Mouse (Mus musculus) lung, adult 2 months (tissue): ENCODE results near the gene Rbak.
"Not testable (repeated sequence)": the region's sequence is repeated elsewhere in the genome, so short reads cannot be mapped to it uniquely, and the experiment has no call there.

Experiments used
- CTCF ChIP-seq: fragments of 200-500 bp; IDR thresholded peaks from 2 replicates; pipeline ENCODE4 v1.5.1; 2011; ENCODE audit warnings: mild to moderate bottlenecking, low read length, control low read depth; ENCODE audit not compliant: insufficient read depth
- POLR2A ChIP-seq: fragments of 200-500 bp; IDR thresholded peaks from 2 replicates; pipeline ENCODE4 v1.6.1; 2011; ENCODE audit warnings: low read depth, mild to moderate bottlenecking, control low read depth, low read length, borderline replicate concordance; ENCODE audit errors: extremely low read depth

- not testable (repeated sequence) for TF ChIP-seq CTCF, POLR2A
Observed at GRCm38 (mm10) chr5:143194747-143195146, 14.2 kb upstream of the Rbak start.
